Mouse (Mus musculus) embryonic facial prominence, embryonic 11.5 days (tissue): ENCODE measurements at regions not wholly inside any gene's neighbourhood (a gene's known extent, or its start where the extent isn't known, plus 50 kb on each side); places are given as distances from the start of the nearest gene placed in this dataset.

Experiments used
- ATAC-seq: fragments of 200-750 bp; cut with Nextera tagmentation; replicated peaks from 2 replicates; pipeline ENCODE4 v1.8.0; 2017; ENCODE audit warnings: low read depth; ENCODE audit not compliant: insufficient number of reproducible peaks, low FRiP score, low TSS enrichment
- DNase-seq: peaks from one replicate; pipeline ENCODE4 v3.0.0-alpha.2; 2015; ENCODE audit warnings: low spot score
- H3K27ac ChIP-seq: fragments of 300-500 bp; sonication (generic); replicated peaks from 2 replicates; pipeline ENCODE4 v1.5.1; 2014; ENCODE audit warnings: mild to moderate bottlenecking, low read depth, low read length, control low read depth
- H3K27me3 ChIP-seq: fragments of 300-500 bp; sonication (generic); 2 replicates; pipeline ENCODE4 v1.6.1; 2014; ENCODE audit warnings: mild to moderate bottlenecking, low read length, moderate library complexity, mixed read lengths; ENCODE audit not compliant: control insufficient read depth, insufficient read depth
- H3K36me3 ChIP-seq: fragments of 300-500 bp; sonication (generic); replicated peaks from 2 replicates; pipeline ENCODE4 v1.6.1; 2014; ENCODE audit warnings: low read depth, mild to moderate bottlenecking, low read length, moderate library complexity, mixed read lengths; ENCODE audit not compliant: control insufficient read depth, insufficient read depth
- H3K4me1 ChIP-seq: fragments of 300-500 bp; sonication (generic); 2 replicates; pipeline ENCODE4 v1.6.1; 2014; ENCODE audit warnings: low read length, mixed read lengths; ENCODE audit not compliant: control insufficient read depth, insufficient read depth
- H3K4me2 ChIP-seq: fragments of 300-500 bp; sonication (generic); 2 replicates; pipeline ENCODE4 v1.6.1; 2014; ENCODE audit warnings: low read depth, mild to moderate bottlenecking, control low read depth, low read length, moderate library complexity
- H3K4me3 ChIP-seq: fragments of 300-500 bp; sonication (generic); 2 replicates; pipeline ENCODE4 v1.5.1; 2014; ENCODE audit warnings: low read depth, low read length, control low read depth
- H3K9ac ChIP-seq: fragments of 300-500 bp; sonication (generic); replicated peaks from 2 replicates; pipeline ENCODE4 v1.6.1; 2014; ENCODE audit warnings: mild to moderate bottlenecking, control low read depth, low read length
- H3K9me3 ChIP-seq: fragments of 300-500 bp; sonication (generic); replicated peaks from 2 replicates; pipeline ENCODE4 v1.6.1; 2016; ENCODE audit warnings: mild to moderate bottlenecking, low read length, inconsistent platforms, mixed read lengths; ENCODE audit not compliant: control insufficient read depth
- WGBS: fragments of 180-500 bp; shearing (Covaris S2); extraction: QIAGEN DNeasy Blood & Tissue Kit; methylation state at CpG from one replicate; pipeline ENCODE4 v1.1.7; 2014; 5-methylcytosine and 5-hydroxymethylcytosine counted together

DNA sequence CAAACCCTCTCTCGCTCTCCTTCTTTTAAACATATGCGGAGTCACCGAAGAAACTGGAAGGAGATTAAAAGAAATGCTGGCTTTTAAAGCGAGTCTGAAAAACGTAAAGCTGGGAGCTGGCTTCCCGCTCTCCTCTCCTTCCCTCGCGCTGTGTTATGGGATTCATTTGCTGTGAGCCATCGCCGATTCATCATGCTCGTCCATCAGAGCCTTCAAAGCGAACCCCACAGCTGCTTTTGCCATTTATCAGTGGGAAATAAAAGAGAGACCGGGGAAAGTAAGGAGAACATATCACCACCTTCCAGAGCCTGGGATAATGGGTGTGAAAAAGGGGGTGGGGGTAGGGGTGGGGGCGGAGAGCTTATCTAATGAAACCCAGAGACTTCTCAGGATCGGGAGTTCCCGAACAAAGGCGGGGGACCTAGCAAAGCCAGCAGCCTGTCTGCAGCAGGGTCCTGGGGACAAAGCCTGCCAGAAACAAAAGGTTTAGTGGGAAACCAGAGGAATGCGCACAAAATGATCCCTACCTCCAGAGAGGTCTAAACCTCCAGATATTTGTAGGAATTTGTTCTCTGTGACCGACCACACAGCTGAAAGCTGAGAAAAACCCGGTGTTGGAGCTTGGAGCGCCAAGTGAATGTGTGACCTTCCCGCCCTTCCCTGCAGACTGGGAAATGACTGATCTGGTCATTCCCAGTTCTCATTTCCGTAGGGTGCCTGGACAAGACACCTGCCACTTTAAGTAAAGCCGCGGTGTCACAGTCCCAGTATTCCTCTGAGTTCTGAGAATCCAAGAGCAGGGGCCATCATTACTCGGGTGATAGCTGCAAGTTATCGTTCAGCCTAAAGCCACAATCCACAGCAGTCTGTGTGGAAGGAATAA is 73.9 kb upstream of the Lrig1 start:
- DNase-seq (peak; percentile 70), ATAC-seq (peak; percentile 77)
- H3K4me1 ChIP-seq, result peaks cover 5% of the 10 kb centered on the region
- peak overlapping the region; percentile 70 for H3K27ac ChIP-seq
- 4% methylated on average over 27 of the region's 27 CpGs for WGBS
- H3K27me3 ChIP-seq, result no peaks in the 10 kb centered on the region
- H3K4me2 ChIP-seq, result peak overlapping the region; percentile 29
- H3K36me3 ChIP-seq, result no peaks in the 10 kb centered on the region
- H3K9me3 ChIP-seq, result no peaks in the 10 kb centered on the region
- 0 out of 2 replicates have a peak overlapping the region, but pooled peaks have one; percentile 14 for H3K4me3 ChIP-seq
- peak overlapping the region; percentile 57 for H3K9ac ChIP-seq

- Histone ChIP-seq H3K9me3 (no peaks in the 10 kb centered on the region), H3K4me2 (peak overlapping the region; percentile 29), H3K4me3 (0 out of 2 replicates have a peak overlapping the region, but pooled peaks have one; percentile 14), H3K36me3 (no peaks in the 10 kb centered on the region), H3K9ac (peak overlapping the region; percentile 57), H3K27me3 (no peaks in the 10 kb centered on the region), H3K4me1 (peaks cover 5% of the 10 kb centered on the region), H3K27ac (peak overlapping the region; percentile 70)
- 29% methylated on average over 12 of the region's 12 CpGs for WGBS
- peak; percentile 53 for DNase-seq
- ATAC-seq, result peak; percentile 37; the same call in 1 of the 2 replicates
Measured at GRCm38 (mm10) chr6:94772868-94773603, 73.1 kb upstream of the Lrig1 start.

GRCm38 (mm10) chr6:94772391-94772790 is 72.4 kb upstream of the Lrig1 start:
- ATAC-seq, result no peak
- Histone ChIP-seq H3K4me2 (no peak overlapping the region), H3K4me1 (peaks cover 5% of the 10 kb centered on the region), H3K27me3 (no peaks in the 10 kb centered on the region), H3K9me3 (no peaks in the 10 kb centered on the region), H3K9ac (no peak overlapping the region; the same call in 1 of the 2 replicates), H3K27ac (no peak overlapping the region; the same call in 1 of the 2 replicates), H3K36me3 (no peaks in the 10 kb centered on the region), H3K4me3 (no peak overlapping the region)
- WGBS, result 55% methylated on average over 7 of the region's 7 CpGs
- DNase-seq, result no peak

DNA sequence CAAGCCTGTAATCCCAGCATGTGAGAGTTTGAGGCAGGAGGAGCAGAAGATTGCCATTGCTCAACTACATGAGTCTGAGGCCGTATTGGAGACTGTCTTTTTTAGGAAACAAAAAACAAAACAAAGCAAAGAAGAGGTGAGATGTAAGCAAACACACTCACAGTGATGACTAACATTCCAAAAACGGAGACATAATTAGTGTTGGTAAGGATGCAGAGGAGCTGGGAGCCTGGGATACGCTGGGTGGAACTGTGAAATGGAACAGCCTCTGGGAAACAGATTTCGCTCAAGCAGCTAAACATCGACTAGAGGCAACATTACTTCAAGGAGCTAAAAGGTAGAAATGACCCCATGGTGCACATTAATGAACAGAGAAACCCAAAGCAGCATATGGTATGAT is 68.3 kb upstream of the Lrig1 start:
- Histone ChIP-seq H3K27me3 (no peaks in the 10 kb centered on the region), H3K36me3 (no peaks in the 10 kb centered on the region), H3K4me2 (no peak overlapping the region), H3K4me3 (no peak overlapping the region), H3K9me3 (no peaks in the 10 kb centered on the region), H3K9ac (no peak overlapping the region), H3K27ac (no peak overlapping the region), H3K4me1 (peaks cover 3% of the 10 kb centered on the region; the same call in 1 of the 2 replicates)
- ATAC-seq, result no peak
- no peak for DNase-seq
- WGBS, result 85% methylated on average over 5 of the region's 5 CpGs

DNA sequence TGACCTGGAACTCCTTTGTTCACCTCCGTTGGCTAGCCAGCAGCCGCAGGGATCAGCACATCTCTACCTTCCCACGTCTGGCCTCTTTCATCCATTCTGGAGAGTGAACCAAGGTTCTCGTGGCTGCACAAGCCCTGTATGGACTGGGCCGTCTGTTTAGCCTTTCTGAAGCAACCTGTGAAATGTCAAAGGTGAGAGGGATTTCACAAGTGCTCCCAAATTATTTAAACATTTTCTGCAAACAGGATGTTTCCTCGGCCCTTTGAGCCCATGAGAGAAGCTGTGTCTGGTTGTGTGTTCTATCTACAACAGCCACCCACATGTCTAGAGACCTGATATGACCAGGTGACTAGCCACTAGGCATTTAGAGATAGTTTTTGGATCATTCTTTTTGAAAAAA is 65.8 kb upstream of the Lrig1 start:
- Histone ChIP-seq H3K27ac (no peak overlapping the region), H3K9me3 (no peaks in the 10 kb centered on the region), H3K4me3 (no peak overlapping the region), H3K36me3 (no peaks in the 10 kb centered on the region), H3K9ac (no peak overlapping the region), H3K4me2 (no peak overlapping the region), H3K27me3 (no peaks in the 10 kb centered on the region), H3K4me1 (no peaks in the 10 kb centered on the region)
- DNase-seq (no peak), ATAC-seq (no peak)
- WGBS, result 80% methylated on average over 6 of the region's 6 CpGs

DNA sequence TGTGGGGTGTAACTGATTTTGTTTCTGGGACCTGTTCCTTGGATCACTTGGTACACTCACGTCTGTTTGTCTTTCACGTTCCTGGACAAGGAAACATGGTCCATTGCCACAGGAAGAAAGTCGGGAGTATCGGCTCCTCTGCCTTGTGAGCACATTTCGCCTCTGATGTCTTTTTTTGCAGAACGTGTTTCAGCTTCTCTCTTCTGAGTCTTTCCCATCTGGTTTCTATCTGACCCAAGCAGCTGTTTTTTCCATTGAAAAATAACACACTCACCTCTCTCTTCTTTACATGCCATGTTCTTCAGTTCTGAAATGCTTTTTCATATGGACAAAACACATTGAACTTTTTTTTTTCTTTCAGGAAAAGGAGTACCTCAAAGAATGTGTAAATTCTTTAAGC is 61.4 kb upstream of the Lrig1 start:
- peak overlapping the region; percentile 36; the same call in 1 of the 2 replicates for H3K27ac ChIP-seq
- H3K4me3 ChIP-seq, result no peak overlapping the region
- ATAC-seq (no peak), DNase-seq (peak; percentile 49)
- no peak overlapping the region for H3K9ac ChIP-seq
- no peak overlapping the region for H3K4me2 ChIP-seq
- no peaks in the 10 kb centered on the region for H3K36me3 ChIP-seq
- no peaks in the 10 kb centered on the region for H3K4me1 ChIP-seq
- 45% methylated on average over 6 of the region's 6 CpGs for WGBS
- no peaks in the 10 kb centered on the region for H3K9me3 ChIP-seq
- H3K27me3 ChIP-seq, result no peaks in the 10 kb centered on the region

DNA sequence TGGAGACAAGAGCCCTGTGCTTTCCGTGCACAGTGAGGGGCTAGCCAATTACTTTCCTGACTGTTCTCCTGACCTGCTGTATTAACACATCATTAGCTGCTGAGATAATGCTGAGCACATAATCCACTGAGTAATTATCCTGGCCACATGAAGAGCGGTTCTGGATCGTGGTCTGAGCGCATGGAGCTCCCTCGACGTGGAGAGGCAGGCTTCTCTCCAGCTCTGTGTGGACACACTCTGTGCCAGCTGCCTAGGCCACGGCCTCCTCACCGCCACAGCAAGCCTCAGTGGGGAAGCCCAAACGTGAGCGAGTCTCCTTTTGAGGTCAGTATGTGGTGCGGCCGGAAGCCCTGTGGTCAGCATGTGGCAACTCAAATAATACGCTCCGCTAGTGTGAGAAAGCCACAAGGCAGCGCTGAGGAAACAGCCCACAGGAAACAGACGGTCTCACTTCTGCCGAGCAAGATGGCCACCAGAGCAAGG is 60.7 kb upstream of the Lrig1 start:
- Histone ChIP-seq H3K4me1 (no peaks in the 10 kb centered on the region), H3K9me3 (no peaks in the 10 kb centered on the region), H3K27ac (no peak overlapping the region), H3K9ac (no peak overlapping the region), H3K4me3 (no peak overlapping the region), H3K4me2 (no peak overlapping the region), H3K36me3 (no peaks in the 10 kb centered on the region), H3K27me3 (no peaks in the 10 kb centered on the region)
- ATAC-seq (no peak; the same call in 1 of the 2 replicates), DNase-seq (no peak)
- WGBS, result 71% methylated on average over 17 of the region's 17 CpGs
